Mouse (Mus musculus): ENCODE results near the gene Cep57.
"Not testable (repeated sequence)": the region's sequence is repeated elsewhere in the genome, so short reads cannot be mapped to it uniquely, and the experiment has no call there.

The Cep57 gene

GRCm38 (mm10) chr9:13794302-13794701, 32.6 kb downstream of the Cep57 start:
- no peak for DNase-seq (ENCODE audit: low spot score)

DNA sequence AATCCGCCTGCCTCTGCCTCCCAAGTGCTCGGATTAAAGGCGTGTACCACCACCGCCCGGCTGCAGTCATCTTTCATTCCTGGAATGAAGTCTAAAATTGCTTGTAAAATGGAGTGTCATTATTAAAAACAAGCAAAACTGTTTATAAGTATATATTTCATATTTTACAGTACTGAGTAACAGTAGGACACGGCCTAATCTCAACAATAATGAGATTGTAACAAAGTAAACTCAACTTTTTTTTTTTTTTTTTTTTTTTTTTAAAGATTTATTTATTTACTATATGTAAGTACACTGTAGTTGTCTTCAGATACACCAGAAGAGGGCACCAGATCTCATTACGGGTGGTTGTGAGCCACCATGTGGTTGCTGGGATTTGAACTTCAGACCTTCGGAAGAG, 36.0 kb downstream of the Cep57 start:
- DNase-seq (ENCODE audit: low spot score) = not testable (repeated sequence)

- no peak for DNase-seq (ENCODE audit: low spot score)
These were observed 44.9 kb downstream of the Cep57 start for GRCm38 (mm10) chr9:13781985-13782384.

DNA sequence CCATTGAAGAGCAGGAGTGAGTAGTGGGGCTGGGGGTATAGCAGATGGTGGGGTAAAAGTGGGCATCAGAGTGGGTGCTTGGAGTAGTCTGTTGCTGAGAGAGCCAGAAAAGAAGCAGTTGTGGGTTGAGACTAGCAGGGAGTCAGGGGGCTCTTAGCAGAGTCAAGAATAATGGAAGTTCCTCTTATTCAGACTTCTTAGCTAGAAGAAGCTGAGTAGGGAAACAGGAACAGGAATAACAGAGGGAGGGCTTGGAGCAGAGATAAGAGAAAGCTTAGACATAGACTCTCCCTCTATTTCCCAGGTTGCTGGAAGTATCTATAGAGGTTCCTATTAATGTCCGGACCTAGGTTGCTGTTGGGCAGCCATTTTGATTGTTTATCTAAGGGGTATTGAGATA, 52.2 kb downstream of the Cep57 start:
- no peak for DNase-seq (ENCODE audit: low spot score)

DNA sequence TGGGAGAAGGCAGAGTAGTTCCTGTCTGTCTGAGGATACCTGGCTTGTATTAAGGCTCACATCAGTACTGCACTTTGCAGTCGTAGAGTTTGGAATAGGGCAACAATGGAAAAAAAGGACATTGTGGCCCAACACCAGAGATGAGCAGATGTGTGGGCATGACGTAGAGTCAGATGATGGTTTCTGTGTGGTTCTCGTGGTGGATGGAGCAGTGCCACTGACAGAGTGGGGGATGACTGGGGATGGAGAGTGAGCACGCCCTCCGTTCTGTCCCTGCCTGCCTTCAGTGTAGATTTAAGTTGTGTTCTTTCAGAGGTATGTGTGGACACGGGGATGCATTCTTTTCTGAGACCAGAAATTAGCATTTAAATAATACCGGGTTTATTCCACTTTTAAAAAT, 60.3 kb downstream of the Cep57 start:
- no peak for DNase-seq (ENCODE audit: low spot score)

- no peak for DNase-seq (ENCODE audit: low spot score)
These were observed 61.3 kb downstream of the Cep57 start for GRCm38 (mm10) chr9:13765624-13766023.

DNA sequence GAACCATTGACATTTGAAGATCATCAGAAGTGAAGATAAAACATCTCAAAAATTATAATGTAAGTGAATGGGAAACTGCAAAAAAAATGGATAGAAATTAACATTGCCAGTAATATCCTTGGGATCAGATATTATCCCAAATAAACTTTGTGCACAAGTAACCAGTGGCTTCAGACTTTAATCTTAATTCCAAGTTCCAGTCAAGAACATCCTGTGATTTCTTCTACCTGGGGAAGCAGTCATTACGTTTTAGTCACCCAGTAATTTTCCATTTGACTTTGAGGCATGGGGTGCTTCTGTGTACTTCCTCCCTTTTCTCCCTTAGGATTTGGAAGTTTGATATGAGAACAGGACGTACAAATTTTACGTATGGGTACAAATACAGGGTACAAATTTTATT, 66.5 kb downstream of the Cep57 start:
- DNase-seq (ENCODE audit: low spot score) = no peak
